Mouse (Mus musculus) heart, adult 2 months (tissue): ENCODE measurements around the gene Kl. TPM values are rescaled to one million over a fixed set of nuclear protein-coding genes. Genes with fewer than 3 reads are reported as not detected.
A peak's percentile ranks its signal among the peaks of the same experiment; 100 is the strongest.

Experiments used
- DNase-seq, 2 experiments: peaks; one replicate each; pipeline ENCODE4 v3.0.0; 2021
- H3K27ac ChIP-seq: fragments of 200-600 bp; 2 replicates; pipeline ENCODE4 v1.8.1; 2022
- H3K27me3 ChIP-seq: fragments of 200-500 bp; 2 replicates; pipeline ENCODE4 v1.6.1; 2012; ENCODE audit warnings: mild to moderate bottlenecking, low read length, inconsistent platforms, mixed read lengths; ENCODE audit not compliant: control insufficient read depth, insufficient read depth
- H3K36me3 ChIP-seq: fragments of 200-500 bp; 2 replicates; pipeline ENCODE4 v1.6.1; 2012; ENCODE audit warnings: low read length, inconsistent platforms; ENCODE audit not compliant: control insufficient read depth, insufficient read depth
- H3K4me1 ChIP-seq: fragments of 200-500 bp; 2 replicates; pipeline ENCODE4 v1.6.1; 2011; ENCODE audit warnings: low read length; ENCODE audit not compliant: control insufficient read depth, insufficient read depth
- H3K4me3 ChIP-seq: fragments of 200-600 bp; 2 replicates; pipeline ENCODE4 v1.8.1; 2022
- H3K79me2 ChIP-seq: fragments of 200-500 bp; replicated peaks from 2 replicates; pipeline ENCODE4 v1.6.1; 2012; ENCODE audit warnings: mild to moderate bottlenecking, inconsistent platforms, low read length, moderate library complexity, mixed read lengths; ENCODE audit not compliant: control insufficient read depth, insufficient read depth
- H3K9ac ChIP-seq: fragments of 200-500 bp; 2 replicates; pipeline ENCODE4 v1.6.1; 2012; ENCODE audit warnings: low read depth, mild to moderate bottlenecking, control low read depth, inconsistent platforms, low read length, mixed read lengths
- CTCF ChIP-seq: fragments of 200-600 bp; IDR thresholded peaks from 2 replicates; pipeline ENCODE4 v1.8.1; 2022; ENCODE audit warnings: antibody characterized with exemption, mild to moderate bottlenecking, moderate library complexity
- EP300 ChIP-seq: fragments of 200-500 bp; IDR thresholded peaks from 2 replicates; pipeline ENCODE4 v1.6.1; 2011; ENCODE audit warnings: low read depth, low read length, control low read depth; ENCODE audit not compliant: insufficient read depth
- POLR2A ChIP-seq: fragments of 200-500 bp; IDR thresholded peaks from 2 replicates; pipeline ENCODE4 v1.6.1; 2011; ENCODE audit warnings: mild to moderate bottlenecking, low read depth, low read length, control low read depth; ENCODE audit not compliant: insufficient read depth
- WGBS: fragments of 180-500 bp; shearing (Covaris S2); methylation state at CpG from one replicate; pipeline ENCODE4 v1.1.7; 2018; 5-methylcytosine and 5-hydroxymethylcytosine counted together
- intact Hi-C: fragments of 180-260 bp; cut with DNase I; formaldehyde crosslinking; loops from one replicate; pipeline ENCODE4 v1.15.1; 2025
- long read RNA-seq: library from polyadenylated mRNA; stranded (forward); transcript quantifications from one replicate; pipeline ENCODE4 v2.0.0, GENCODE M21; 2021
- polyA plus RNA-seq: library from polyadenylated mRNA; depleted of rRNA; stranded (reverse); fragments of >200 nt; gene quantifications from 2 replicates; pipeline ENCODE4 v1.2.3, GENCODE M21; 2012; rRNA removed
- total RNA-seq, 2 experiments: library from RNA; stranded (reverse); gene quantifications; 2 replicates each; pipeline ENCODE4 v1.2.3; 2021

Gene Kl
- total RNA-seq (under 1 TPM; 0.03 to 0.07 TPM), polyA plus RNA-seq (0.06 TPM in 1 of 2 replicates, not detected in the other)
- long read RNA-seq = 0 reads

- Histone ChIP-seq H3K4me3 (peak within 1 kb of the TSS; percentile 29), H3K27ac (no peak within 1 kb of the TSS), H3K36me3 (no peaks in the 10 kb centered on the region), H3K9ac (peak within 1 kb of the TSS; percentile 45; the same call in 1 of the 2 replicates), H3K79me2 (no peaks in the 10 kb centered on the region), H3K27me3 (peaks cover 13% of the 10 kb centered on the region), H3K4me1 (no peaks in the 10 kb centered on the region)
- WGBS = 5% methylated on average over 21 of the region's 22 CpGs
- DNase-seq = no peak
- TF ChIP-seq POLR2A (no peak), EP300 (no peak), CTCF (no peak)
- intact Hi-C loops = no loop called here
Observed at GRCm38 (mm10) chr5:150952328-150952668, at the start of gene Kl. Kl (plus strand) TSS chr5:150952607.

GRCm38 (mm10) chr5:150906053-150907040 lies 46.1 kb upstream of the Kl start:
- H3K4me1 ChIP-seq = no peaks in the 10 kb centered on the region
- no peaks in the 10 kb centered on the region for H3K36me3 ChIP-seq
- TF ChIP-seq CTCF = no peak
- TF ChIP-seq EP300 = no peak
- TF ChIP-seq POLR2A = no peak
- DNase-seq = no peak
- intact Hi-C loops = no loop called here
- no peak overlapping the region for H3K4me3 ChIP-seq
- H3K9ac ChIP-seq = no peak overlapping the region
- no peaks in the 10 kb centered on the region for H3K79me2 ChIP-seq
- no peaks in the 10 kb centered on the region for H3K27me3 ChIP-seq
- H3K27ac ChIP-seq = no peak overlapping the region
- WGBS = 23% methylated on average over 9 of the region's 9 CpGs

- intact Hi-C loops = no loop called here
- DNase-seq = no peak
- TF ChIP-seq CTCF (no peak), POLR2A (no peak), EP300 (no peak)
- WGBS = 21% methylated on average over 2 of the region's 2 CpGs
- H3K79me2 ChIP-seq = no peaks in the 10 kb centered on the region
- H3K27me3 ChIP-seq = no peaks in the 10 kb centered on the region
- no peak overlapping the region for H3K4me3 ChIP-seq
- peaks cover 5% of the 10 kb centered on the region for H3K4me1 ChIP-seq
- no peak overlapping the region for H3K27ac ChIP-seq
- no peak overlapping the region for H3K9ac ChIP-seq
- peaks cover 3% of the 10 kb centered on the region; the same call in 1 of the 2 replicates for H3K36me3 ChIP-seq
Observed at GRCm38 (mm10) chr5:150912156-150912555, 40.3 kb upstream of the Kl start.

GRCm38 (mm10) chr5:150912656-150913055 lies 39.8 kb upstream of the Kl start:
- Histone ChIP-seq H3K27ac (no peak overlapping the region), H3K9ac (no peak overlapping the region), H3K79me2 (no peaks in the 10 kb centered on the region), H3K4me3 (no peak overlapping the region), H3K27me3 (no peaks in the 10 kb centered on the region), H3K36me3 (peaks cover 3% of the 10 kb centered on the region; the same call in 1 of the 2 replicates), H3K4me1 (peaks cover 5% of the 10 kb centered on the region)
- intact Hi-C loops = no loop called here
- TF ChIP-seq CTCF (no peak), EP300 (no peak), POLR2A (no peak)
- 31% methylated on average over 5 of the region's 5 CpGs for WGBS
- peak in 1 of 2 experiments; percentile 5 for DNase-seq

- Histone ChIP-seq H3K27me3 (no peaks in the 10 kb centered on the region), H3K4me3 (no peak overlapping the region), H3K9ac (no peak overlapping the region), H3K4me1 (peaks cover 5% of the 10 kb centered on the region), H3K27ac (no peak overlapping the region), H3K79me2 (no peaks in the 10 kb centered on the region), H3K36me3 (peaks cover 3% of the 10 kb centered on the region; the same call in 1 of the 2 replicates)
- intact Hi-C loops = no loop called here
- TF ChIP-seq EP300 (no peak), POLR2A (no peak), CTCF (no peak)
- no peak for DNase-seq
- 70% methylated on average over 4 of the region's 4 CpGs for WGBS
Observed at GRCm38 (mm10) chr5:150915080-150916055, 37.0 kb upstream of the Kl start.
